Comparison of ENCODE assay signal across 15 mouse cellular contexts in genomic region chr1:66820241-66820640, GRCm38 (mm10). TPM values are rescaled to one million over a fixed set of nuclear protein-coding genes. Genes with fewer than 3 reads are reported as not detected.
DNase-seq lines count a peak whose midpoint lies in the region; ATAC-seq and TF ChIP-seq lines count a peak whose summit lies in the region.
"Had no signal": no experiment of that assay in that cellular context is flagged by ENCODE, and none has a peak within 500 bp of the region (broad histone marks: within the 10 kb centered on the region; RNA-seq: fewer than 3 reads in every experiment).

No protein-coding gene starts in this region.

- H3K27ac ChIP-seq in hindbrain, postnatal 0 days: no peak overlapping the region
- no peak overlapping the region for H3K27ac ChIP-seq in midbrain, embryonic 14.5 days (replicated peaks; ENCODE audit: low read depth, low read length)
- H3K27ac ChIP-seq: embryonic facial prominence, embryonic 13.5 days; liver, embryonic 13.5 days had no signal

- H3K9me3 ChIP-seq in hindbrain, postnatal 0 days (ENCODE audit: low read length): no peaks in the 10 kb centered on the region
- no peaks in the 10 kb centered on the region for H3K9me3 ChIP-seq in midbrain, embryonic 14.5 days (ENCODE audit: control insufficient read depth, low read length)
- H3K9me3 ChIP-seq: embryonic facial prominence, embryonic 13.5 days; G1E; liver, embryonic 13.5 days had no signal

- H3K4me1 ChIP-seq in hindbrain, postnatal 0 days (ENCODE audit: insufficient read depth, low read length): no peaks in the 10 kb centered on the region
- peaks cover 17% of the 10 kb centered on the region for H3K4me1 ChIP-seq in midbrain, embryonic 14.5 days (ENCODE audit: control insufficient read depth, insufficient read depth, low read length)

- no peaks in the 10 kb centered on the region for H3K36me3 ChIP-seq in hindbrain, postnatal 0 days (ENCODE audit: insufficient read depth, low read length)
- H3K36me3 ChIP-seq in midbrain, embryonic 14.5 days (ENCODE audit: control insufficient read depth, insufficient read depth, low read length): no peaks in the 10 kb centered on the region
- H3K36me3 ChIP-seq: embryonic facial prominence, embryonic 13.5 days; liver, embryonic 13.5 days had no signal

- no peak for ATAC-seq in hindbrain, postnatal 0 days
- ATAC-seq in midbrain, embryonic 14.5 days (ENCODE audit: low FRiP score, low TSS enrichment): no peak
- ATAC-seq: activated CD4-positive, CD25-positive, alpha-beta regulatory T cell, adult 4 months; intestine, postnatal 0 days had no signal

- peak; percentile 52 for DNase-seq in embryo, embryonic 10 days (ENCODE audit: low spot score)
- DNase-seq in embryo, embryonic 9.5 days (ENCODE audit: extremely low spot score): no peak
- peak; percentile 38 for DNase-seq in kidney, postnatal 14 days
- no peak for DNase-seq in kidney, adult 11 months
- DNase-seq in hindbrain, postnatal 0 days (ENCODE audit: low spot score): peak; percentile 14
- DNase-seq in midbrain, embryonic 14.5 days: peak; percentile 63
- no peak for DNase-seq in spleen, postnatal 36 days (ENCODE audit: low spot score in 2 of 2)
- DNase-seq in gastrocnemius, adult 18-20 months (ENCODE audit: low spot score): no peak
- DNase-seq: cerebellum, adult 18-20 months; liver, embryonic 13.5 days; thymus, adult 2 months had no signal

- no peak overlapping the region for H3K9ac ChIP-seq in hindbrain, postnatal 0 days (replicated peaks; ENCODE audit: low read length)
- no peak overlapping the region for H3K9ac ChIP-seq in midbrain, embryonic 14.5 days (replicated peaks; ENCODE audit: low read length)
- H3K9ac ChIP-seq: embryonic facial prominence, embryonic 13.5 days; liver, embryonic 13.5 days had no signal

- TF ChIP-seq CTCF in hindbrain, postnatal 0 days (IDR thresholded peaks at IDR 0.05; ENCODE audit: low read depth): no peak

- H3K27me3 ChIP-seq in hindbrain, postnatal 0 days (ENCODE audit: insufficient read depth, low read length): no peaks in the 10 kb centered on the region
- H3K27me3 ChIP-seq in midbrain, embryonic 14.5 days (ENCODE audit: control insufficient read depth, insufficient read depth, low read length): no peaks in the 10 kb centered on the region
- H3K27me3 ChIP-seq: liver, embryonic 13.5 days had no signal

- no peak overlapping the region for H3K4me2 ChIP-seq in hindbrain, postnatal 0 days (ENCODE audit: low read depth, low read length)
- H3K4me2 ChIP-seq in midbrain, embryonic 14.5 days (ENCODE audit: low read length): peak overlapping the region; percentile 37
- H3K4me2 ChIP-seq: embryonic facial prominence, embryonic 13.5 days; liver, embryonic 13.5 days had no signal

- WGBS in hindbrain, postnatal 0 days: 21% methylated on average over 7 of the region's 7 CpGs
- WGBS in midbrain, embryonic 14.5 days: 11% methylated on average over 7 of the region's 7 CpGs

- H3K4me3 ChIP-seq in hindbrain, postnatal 0 days (ENCODE audit: low read length): no peak overlapping the region
- no peak overlapping the region for H3K4me3 ChIP-seq in midbrain, embryonic 14.5 days (replicated peaks; ENCODE audit: low read depth, low read length)
- H3K4me3 ChIP-seq: embryonic facial prominence, embryonic 13.5 days; liver, embryonic 13.5 days had no signal

RNA-seq across cellular contexts. Expression of gene Kansl1l, which starts 2.9 kb away (rescaled TPM):
- 16.4 and 19.3 TPM in 2 replicates for total RNA-seq in hindbrain, postnatal 0 days (2014; rRNA removed)
- polyA plus RNA-seq in hindbrain, postnatal 0 days (2015; fragmentation: Nextera tagmentation; extraction: Ambion mirVana): 10.1 and 10.6 TPM in 2 replicates
- 13.9 and 15.9 TPM in 2 replicates for polyA plus RNA-seq in midbrain, embryonic 14.5 days (2014; fragmentation: Nextera tagmentation; extraction: Ambion mirVana)
- total RNA-seq in gastrocnemius, adult 18-20 months (2021): 10 to 100 TPM; 20.5 to 21.0 TPM

RNA-seq across cellular contexts. Expression of gene Acadl, which starts 42.8 kb away (rescaled TPM):
- total RNA-seq in hindbrain, postnatal 0 days (2014; rRNA removed): 7.5 and 7.8 TPM in 2 replicates
- polyA plus RNA-seq in hindbrain, postnatal 0 days (2015; fragmentation: Nextera tagmentation; extraction: Ambion mirVana): 96.9 and 111 TPM in 2 replicates
- 27.9 and 41.1 TPM in 2 replicates for polyA plus RNA-seq in midbrain, embryonic 14.5 days (2014; fragmentation: Nextera tagmentation; extraction: Ambion mirVana)
- total RNA-seq in gastrocnemius, adult 18-20 months (2021): 100 to 1,000 TPM; 261 to 305 TPM

Comparison
In these comparisons a context has a peak if more than half of its experiments do, and no peak if none do; other contexts are left out.
1. DNase-seq: peak in embryo, embryonic 10 days (single experiment), kidney, postnatal 14 days (single experiment), hindbrain, postnatal 0 days (single experiment) and midbrain, embryonic 14.5 days (single experiment); none in embryo, embryonic 9.5 days (single experiment), kidney, adult 11 months (single experiment), spleen, postnatal 36 days (0 of 2) and gastrocnemius, adult 18-20 months (single experiment).
2. RNA of gene Acadl, which starts 42.8 kb away (total RNA-seq): 261 to 305 TPM in gastrocnemius, adult 18-20 months; 7.5 to 7.8 TPM in hindbrain, postnatal 0 days; every median in the first group is over 10 times any median in the second.